Mouse (Mus musculus) hindbrain, embryonic 12.5 days (tissue): ENCODE data around the gene Gp1ba. TPM values are rescaled to one million over a fixed set of nuclear protein-coding genes. Genes with fewer than 3 reads are reported as not detected.
A peak's percentile ranks its signal among the peaks of the same experiment; 100 is the strongest.

Source experiments
- ATAC-seq: fragments of 200-750 bp; cut with Nextera tagmentation; 2 replicates; pipeline ENCODE4 v1.8.0; 2017; ENCODE audit warnings: moderate TSS enrichment; ENCODE audit not compliant: low FRiP score
- H3K27ac ChIP-seq: fragments of 300-500 bp; sonication (generic); 2 replicates; pipeline ENCODE4 v1.5.1; 2016; ENCODE audit warnings: mild to moderate bottlenecking
- H3K27me3 ChIP-seq: fragments of 300-500 bp; sonication (generic); 2 replicates; pipeline ENCODE4 v1.6.1; 2016; ENCODE audit warnings: mild to moderate bottlenecking
- H3K36me3 ChIP-seq: fragments of 300-500 bp; sonication (generic); 2 replicates; pipeline ENCODE4 v1.6.1; 2016; ENCODE audit warnings: mild to moderate bottlenecking
- H3K4me1 ChIP-seq: fragments of 300-500 bp; sonication (generic); 2 replicates; pipeline ENCODE4 v1.6.1; 2016
- H3K4me2 ChIP-seq: fragments of 300-500 bp; sonication (generic); replicated peaks from 2 replicates; pipeline ENCODE4 v1.6.1; 2016; ENCODE audit warnings: mild to moderate bottlenecking
- H3K4me3 ChIP-seq: fragments of 300-500 bp; sonication (generic); 2 replicates; pipeline ENCODE4 v1.5.1; 2016; ENCODE audit warnings: mild to moderate bottlenecking
- H3K9ac ChIP-seq: fragments of 300-500 bp; sonication (generic); 2 replicates; pipeline ENCODE4 v1.6.1; 2016; ENCODE audit warnings: mild to moderate bottlenecking, moderate library complexity
- H3K9me3 ChIP-seq: fragments of 300-500 bp; sonication (generic); replicated peaks from 2 replicates; pipeline ENCODE4 v1.6.1; 2016; ENCODE audit warnings: mild to moderate bottlenecking
- WGBS: fragments of 180-500 bp; shearing (Covaris S2); methylation state at CpG from one replicate; pipeline ENCODE4 v1.1.7; 2016; 5-methylcytosine and 5-hydroxymethylcytosine counted together
- polyA plus RNA-seq: library from polyadenylated mRNA; unstranded; fragments of >200 nt; fragmentation: Nextera tagmentation; extraction: Ambion mirVana; gene quantifications from 2 replicates; pipeline ENCODE4 v1.2.1, GENCODE M21; 2016

Gp1ba gene
- polyA plus RNA-seq, 1 experiment from 2014 or later = 0.10 TPM

DNA sequence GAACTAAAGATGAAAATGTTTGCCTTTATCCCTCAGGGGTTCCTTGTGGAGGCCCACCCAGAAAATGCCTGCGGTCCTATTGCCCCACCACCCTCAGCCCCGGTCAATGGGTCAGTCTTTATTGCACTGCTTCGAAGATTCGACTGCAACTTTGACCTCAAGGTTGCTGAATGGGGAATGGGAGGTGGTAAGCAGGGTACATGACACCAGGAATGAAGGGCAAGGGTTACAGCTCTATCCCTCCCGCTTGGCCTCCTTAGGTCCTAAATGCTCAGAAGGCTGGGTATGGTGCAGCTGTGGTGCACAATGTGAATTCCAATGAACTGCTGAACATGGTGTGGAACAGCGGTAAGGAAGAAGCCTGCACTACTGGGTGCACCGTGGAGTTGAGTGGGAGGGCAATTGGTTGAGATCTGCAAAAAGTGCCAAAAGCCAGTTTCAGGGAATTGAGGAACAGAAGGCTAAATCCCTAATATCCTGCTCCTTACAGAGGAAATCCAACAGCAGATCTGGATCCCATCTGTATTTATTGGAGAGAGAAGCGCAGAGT lies 10.3 kb downstream of the Gp1ba start:
- H3K9me3 ChIP-seq = no peaks in the 10 kb centered on the region
- H3K36me3 ChIP-seq = peaks cover 52% of the 10 kb centered on the region
- no peak overlapping the region for H3K27ac ChIP-seq
- peaks cover 51% of the 10 kb centered on the region for H3K4me1 ChIP-seq
- WGBS = 86% methylated on average over 8 of the region's 8 CpGs
- ATAC-seq = no peak
- H3K27me3 ChIP-seq = no peaks in the 10 kb centered on the region
- no peak overlapping the region; the same call in 1 of the 2 replicates for H3K4me3 ChIP-seq
- H3K9ac ChIP-seq = no peak overlapping the region
- H3K4me2 ChIP-seq = peak overlapping the region; percentile 99; the same call in 1 of the 2 replicates

DNA sequence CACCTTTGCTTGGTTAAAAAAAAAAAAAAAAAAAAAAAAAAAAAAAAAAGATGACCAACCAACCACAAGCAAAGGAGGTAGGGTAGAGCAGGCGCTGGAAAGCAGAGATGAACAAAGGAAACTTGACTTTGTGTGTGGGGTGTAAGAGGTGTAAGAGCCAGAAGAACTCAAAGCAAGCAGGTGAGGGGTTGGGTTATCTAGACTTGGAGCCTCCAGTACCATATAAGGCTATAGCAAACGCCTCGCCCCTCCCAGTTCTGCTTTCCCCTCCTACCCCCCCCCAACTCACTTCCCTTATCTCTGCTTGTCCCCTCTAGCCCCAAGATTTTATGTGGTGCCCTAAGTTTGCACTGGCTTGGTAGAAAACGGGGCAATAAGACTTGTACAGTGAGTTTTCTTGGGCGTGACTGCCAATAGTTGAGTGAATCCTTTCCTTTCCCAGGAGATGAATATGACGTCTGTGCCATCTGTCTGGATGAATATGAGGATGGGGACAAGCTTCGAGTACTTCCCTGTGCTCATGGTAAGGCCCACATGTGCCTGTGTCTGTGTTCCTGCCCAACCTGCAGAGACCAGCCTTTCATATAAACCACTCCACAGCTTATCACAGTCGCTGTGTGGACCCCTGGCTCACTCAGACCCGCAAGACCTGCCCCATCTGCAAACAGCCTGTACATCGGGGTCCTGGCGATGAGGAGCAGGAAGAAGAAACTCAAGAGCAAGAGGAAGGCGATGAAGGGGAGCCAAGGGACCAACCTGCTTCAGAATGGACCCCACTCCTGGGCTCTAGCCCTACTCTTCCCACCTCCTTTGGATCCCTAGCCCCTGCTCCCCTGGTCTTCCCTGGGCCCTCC lies 11.6 kb downstream of the Gp1ba start:
- peaks cover 50% of the 10 kb centered on the region for H3K4me1 ChIP-seq
- ATAC-seq = no peak

DNA sequence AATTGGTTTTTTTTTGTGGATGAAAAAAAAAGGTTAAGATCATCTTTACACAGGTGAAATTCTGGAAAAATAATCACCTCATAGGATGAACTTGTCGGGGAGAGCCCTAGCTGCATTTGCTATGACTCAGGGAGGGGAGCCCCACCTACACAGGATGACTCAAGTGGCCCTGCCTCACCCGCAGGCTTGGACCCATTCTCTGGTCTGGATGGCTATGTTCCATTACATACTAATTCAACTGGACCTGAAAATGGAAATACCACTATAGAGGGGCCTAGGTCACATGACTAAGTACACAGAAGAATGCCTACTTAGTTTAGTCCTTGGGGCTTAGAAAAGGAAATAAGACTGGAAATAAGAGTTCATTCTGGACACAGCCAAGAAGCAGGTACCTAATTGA lies 12.5 kb downstream of the Gp1ba start:
- H3K4me3 ChIP-seq = no peak overlapping the region
- H3K4me1 ChIP-seq = peaks cover 50% of the 10 kb centered on the region
- 90% methylated on average over 2 of the region's 2 CpGs for WGBS
- H3K27ac ChIP-seq = no peak overlapping the region
- ATAC-seq = no peak
- H3K27me3 ChIP-seq = no peaks in the 10 kb centered on the region
- peaks cover 37% of the 10 kb centered on the region for H3K36me3 ChIP-seq
- H3K9ac ChIP-seq = no peak overlapping the region
- no peaks in the 10 kb centered on the region for H3K9me3 ChIP-seq
- no peak overlapping the region for H3K4me2 ChIP-seq

More for the DNA sequence above, 11.6 kb downstream of the Gp1ba start:
- no peak overlapping the region for H3K4me2 ChIP-seq
- 0 out of 2 replicates have a peak overlapping the region, but pooled peaks have one; percentile 35 for H3K9ac ChIP-seq
- H3K36me3 ChIP-seq = peaks cover 39% of the 10 kb centered on the region
- no peak overlapping the region for H3K4me3 ChIP-seq
- H3K27me3 ChIP-seq = no peaks in the 10 kb centered on the region
- no peak overlapping the region for H3K27ac ChIP-seq
- H3K9me3 ChIP-seq = no peaks in the 10 kb centered on the region
- 81% methylated on average over 12 of the region's 12 CpGs for WGBS

- WGBS = 58% methylated on average over 12 of the region's 12 CpGs
- Histone ChIP-seq H3K27ac (0 out of 2 replicates have a peak overlapping the region, but pooled peaks have one; percentile 98), H3K4me2 (peak overlapping the region; percentile 98), H3K36me3 (peaks cover 37% of the 10 kb centered on the region), H3K27me3 (no peaks in the 10 kb centered on the region), H3K4me1 (peaks cover 58% of the 10 kb centered on the region), H3K9ac (peak overlapping the region; percentile 92), H3K4me3 (peak overlapping the region; percentile 99), H3K9me3 (no peaks in the 10 kb centered on the region)
- no peak for ATAC-seq
Measured at GRCm38 (mm10) chr11:70652029-70652883, 13.3 kb downstream of the Gp1ba start.

- Histone ChIP-seq H3K36me3 (peaks cover 37% of the 10 kb centered on the region), H3K4me1 (peaks cover 57% of the 10 kb centered on the region), H3K27ac (peak overlapping the region; percentile 98), H3K9ac (peak overlapping the region; percentile 92), H3K9me3 (no peaks in the 10 kb centered on the region), H3K4me3 (peak overlapping the region; percentile 99), H3K27me3 (no peaks in the 10 kb centered on the region), H3K4me2 (peak overlapping the region; percentile 98)
- WGBS = 59% methylated on average over 6 of the region's 6 CpGs
- no peak for ATAC-seq
Measured at GRCm38 (mm10) chr11:70652884-70653344, 14.0 kb downstream of the Gp1ba start.

GRCm38 (mm10) chr11:70653345-70654197 lies 14.6 kb downstream of the Gp1ba start:
- under 1% methylated on average over 55 of the region's 63 CpGs for WGBS
- Histone ChIP-seq H3K4me2 (peak overlapping the region; percentile 98), H3K4me1 (peaks cover 52% of the 10 kb centered on the region), H3K4me3 (peak overlapping the region; percentile 99), H3K27me3 (no peaks in the 10 kb centered on the region), H3K36me3 (peaks cover 37% of the 10 kb centered on the region), H3K27ac (peak overlapping the region; percentile 98), H3K9ac (peak overlapping the region; percentile 92), H3K9me3 (no peaks in the 10 kb centered on the region)
- ATAC-seq = peak; percentile 66

DNA sequence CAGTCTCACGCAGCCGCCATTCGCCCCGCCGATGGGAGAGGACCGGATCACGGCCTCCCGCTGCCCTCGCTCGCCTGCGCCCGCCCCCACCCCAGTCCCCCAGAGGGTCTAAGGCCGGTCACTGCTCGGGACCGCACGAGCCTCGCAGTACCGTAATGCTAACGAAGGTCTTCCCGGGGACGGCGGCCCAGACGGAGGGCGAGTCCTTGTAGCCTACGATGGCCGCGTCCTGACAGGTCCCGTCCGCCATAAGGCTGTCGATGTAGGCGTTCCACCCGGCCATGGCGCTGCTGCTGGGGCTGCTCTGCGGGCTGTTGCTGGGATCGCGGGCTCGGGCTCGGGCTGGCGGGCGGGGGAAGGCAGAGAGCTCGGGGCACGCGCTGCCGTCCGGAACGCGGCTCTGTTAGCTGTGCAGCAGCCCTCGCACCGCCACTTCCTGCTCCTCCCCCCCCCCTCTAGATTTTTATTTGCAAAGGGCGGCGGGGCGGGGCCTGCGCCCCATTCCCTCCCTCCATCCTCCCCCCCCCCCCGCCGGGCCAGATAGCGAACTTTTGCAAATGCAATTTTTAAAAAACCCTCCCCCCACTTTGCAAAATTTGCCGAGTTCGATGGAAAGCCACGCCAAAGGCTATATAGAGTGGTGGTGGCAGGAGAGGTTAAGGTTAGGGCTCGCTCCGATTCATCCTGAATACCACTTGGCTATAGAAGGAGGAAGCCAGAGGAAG lies 15.4 kb downstream of the Gp1ba start, which contains the start of gene Pfn1:
Pfn1 (minus strand) TSS at position 447 of the 725 bp plus-strand sequence.
- H3K27ac ChIP-seq = peak within 1 kb of the TSS; percentile 98
- H3K9me3 ChIP-seq = no peaks in the 10 kb centered on the region
- H3K36me3 ChIP-seq = peaks cover 32% of the 10 kb centered on the region
- ATAC-seq = peak; percentile 51
- peak within 1 kb of the TSS; percentile 92 for H3K9ac ChIP-seq
- peak within 1 kb of the TSS; percentile 99 for H3K4me3 ChIP-seq
- peak within 1 kb of the TSS; percentile 98 for H3K4me2 ChIP-seq
- H3K4me1 ChIP-seq = peaks cover 44% of the 10 kb centered on the region
- H3K27me3 ChIP-seq = no peaks in the 10 kb centered on the region
- WGBS = under 1% methylated on average over 51 of the region's 61 CpGs

DNA sequence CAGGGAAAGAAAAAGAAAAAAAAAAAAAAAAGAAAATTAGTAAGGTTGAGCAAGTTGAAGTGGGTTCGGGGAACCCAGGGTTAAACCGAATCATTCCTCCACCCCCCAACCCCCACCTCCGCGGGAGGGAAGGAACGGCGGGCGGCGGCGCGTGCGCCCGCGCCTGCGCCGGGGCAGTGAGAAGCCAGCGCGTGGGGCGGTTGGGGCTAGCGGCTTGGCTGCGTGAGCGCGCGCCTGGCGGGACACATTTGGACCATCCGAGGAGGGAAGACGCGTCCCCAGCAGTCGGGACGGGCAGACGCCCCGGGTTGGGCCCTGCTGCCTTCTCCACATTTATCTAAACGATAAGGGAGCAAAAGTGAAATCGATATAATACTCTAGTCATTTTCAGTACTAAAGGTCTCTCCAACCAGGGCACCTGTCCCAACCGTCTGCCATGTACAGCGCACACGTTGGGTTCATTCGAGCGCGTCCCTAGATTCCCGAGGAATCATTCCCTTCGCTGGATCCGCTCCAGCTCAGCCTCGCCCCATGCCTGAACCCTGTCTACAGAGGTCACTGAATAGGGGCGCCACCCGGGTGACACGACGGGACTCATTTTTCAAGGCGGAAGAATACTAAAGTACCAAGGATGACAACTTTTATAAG lies 16.1 kb downstream of the Gp1ba start:
- WGBS = under 1% methylated on average over 48 of the region's 48 CpGs
- peak overlapping the region; percentile 98 for H3K4me2 ChIP-seq
- peak; percentile 64 for ATAC-seq
- peak overlapping the region; percentile 92 for H3K9ac ChIP-seq
- no peaks in the 10 kb centered on the region for H3K27me3 ChIP-seq
- H3K4me1 ChIP-seq = peaks cover 43% of the 10 kb centered on the region
- H3K27ac ChIP-seq = peak overlapping the region; percentile 98
- peak overlapping the region; percentile 99 for H3K4me3 ChIP-seq
- peaks cover 28% of the 10 kb centered on the region for H3K36me3 ChIP-seq
- H3K9me3 ChIP-seq = no peaks in the 10 kb centered on the region

GRCm38 (mm10) chr11:70655571-70656455 lies 16.9 kb downstream of the Gp1ba start:
- Histone ChIP-seq H3K4me1 (peaks cover 41% of the 10 kb centered on the region), H3K4me2 (peak overlapping the region; percentile 98), H3K27ac (peak overlapping the region; percentile 98), H3K36me3 (peaks cover 26% of the 10 kb centered on the region), H3K9ac (peak overlapping the region; percentile 92), H3K4me3 (peak overlapping the region; percentile 99), H3K9me3 (no peaks in the 10 kb centered on the region), H3K27me3 (no peaks in the 10 kb centered on the region)
- WGBS = under 1% methylated on average over 61 of the region's 61 CpGs
- ATAC-seq = no peak
